Mouse (Mus musculus) adrenal gland, postnatal 4 days (tissue): Measurements from ENCODE around the gene Zfp384. TPM values are rescaled to one million over a fixed set of nuclear protein-coding genes. Genes with fewer than 3 reads are reported as not detected.

Experiments
- DNase-seq, 2 experiments: peaks; one replicate each; pipeline ENCODE4 v3.0.0; 2021 to 2022; ENCODE audit warnings: low spot score in 2 of 2, mixed read lengths in 2 of 2
- long read RNA-seq, 2 experiments: library from polyadenylated mRNA; stranded (forward); transcript quantifications; one replicate each; pipeline ENCODE4 v2.0.0; 2021
- total RNA-seq, 2 experiments: library from RNA; stranded (reverse); gene quantifications; 2 replicates each; pipeline ENCODE4 v1.2.3; 2021

Gene Zfp384
- total RNA-seq, result 10 to 100 TPM; 60.6 to 67.6 TPM
- long read RNA-seq, experiment 1, partial matches to known transcripts, result 12 of 42 reads
- long read RNA-seq, experiment 1, other reads (novel, unspliced or antisense), result 22 of 42 reads
- long read RNA-seq, experiment 2, partial matches to known transcripts, result 14 of 58 reads
- long read RNA-seq, experiment 2, other reads (novel, unspliced or antisense), result 32 of 58 reads

DNA sequence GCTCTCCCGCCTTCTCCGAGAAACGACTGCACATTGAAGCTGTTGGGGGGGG lies at the start of gene Zfp384:
Gene Zfp384 (plus strand): TSS at position 17 of the 52 bp plus-strand sequence.
- no peak for DNase-seq

- DNase-seq, result no peak
These were observed 49.0 kb upstream of the Zfp384 start for GRCm38 (mm10) chr6:124959960-124960359.

- DNase-seq, result peak in 1 of 2 experiments; percentile 16
These were observed 47.9 kb upstream of the Zfp384 start for GRCm38 (mm10) chr6:124961021-124961420.

DNA sequence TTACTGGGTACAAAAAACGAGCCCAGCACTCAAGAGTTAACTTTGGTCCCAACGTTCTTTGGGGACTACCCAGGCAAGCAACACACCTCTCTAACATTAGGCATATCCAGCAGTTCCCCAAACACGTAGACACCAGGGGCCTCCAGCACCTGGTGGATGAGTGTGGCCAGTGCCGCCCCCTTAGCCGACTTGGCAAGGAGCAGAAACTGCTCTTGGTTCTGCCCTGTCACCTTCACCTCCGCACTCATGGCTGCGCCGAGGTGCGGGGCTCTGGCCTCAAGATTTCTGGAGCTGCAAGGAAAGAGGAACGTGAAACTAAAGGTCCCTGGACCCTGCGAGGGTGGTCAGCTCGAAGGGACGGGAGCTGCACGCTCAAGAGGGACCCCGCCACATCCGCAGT lies 44.3 kb upstream of the Zfp384 start:
- no peak for DNase-seq

DNA sequence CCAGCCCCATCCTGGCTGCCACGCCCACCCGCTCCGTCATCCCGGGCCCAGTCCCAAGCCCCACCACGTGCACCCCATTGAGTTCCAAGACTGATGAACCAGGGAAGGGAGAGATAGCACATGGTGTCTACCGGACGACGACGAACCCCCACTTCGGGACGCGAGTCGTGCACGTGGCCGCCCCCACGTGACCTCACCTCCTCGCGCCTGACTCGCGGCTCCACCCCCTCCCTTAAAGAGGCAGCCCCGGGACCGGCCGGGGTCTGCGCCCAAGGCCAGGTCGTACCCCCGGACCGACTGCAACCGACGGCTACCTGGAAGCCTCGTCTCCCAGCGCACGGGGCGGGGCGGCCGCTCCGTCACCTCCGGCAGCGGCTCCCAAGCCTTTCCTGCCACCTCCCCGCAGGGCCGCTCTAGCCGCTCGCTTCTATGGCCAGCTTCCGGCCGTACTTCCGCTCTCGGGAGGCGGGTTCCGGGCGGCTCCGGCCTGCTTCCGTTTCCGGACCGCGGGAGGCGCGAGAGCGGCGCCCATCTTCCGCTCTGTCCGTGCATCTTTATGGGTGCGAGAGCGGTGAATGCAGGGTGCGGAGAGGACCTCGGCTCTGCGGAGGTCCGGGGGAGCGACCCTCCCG lies 43.7 kb upstream of the Zfp384 start, which contains the start of gene Cops7a:
Gene Cops7a (minus strand): TSS at position 451 of the 632 bp plus-strand sequence.
- DNase-seq, result peak; percentile 88 to 94

DNA sequence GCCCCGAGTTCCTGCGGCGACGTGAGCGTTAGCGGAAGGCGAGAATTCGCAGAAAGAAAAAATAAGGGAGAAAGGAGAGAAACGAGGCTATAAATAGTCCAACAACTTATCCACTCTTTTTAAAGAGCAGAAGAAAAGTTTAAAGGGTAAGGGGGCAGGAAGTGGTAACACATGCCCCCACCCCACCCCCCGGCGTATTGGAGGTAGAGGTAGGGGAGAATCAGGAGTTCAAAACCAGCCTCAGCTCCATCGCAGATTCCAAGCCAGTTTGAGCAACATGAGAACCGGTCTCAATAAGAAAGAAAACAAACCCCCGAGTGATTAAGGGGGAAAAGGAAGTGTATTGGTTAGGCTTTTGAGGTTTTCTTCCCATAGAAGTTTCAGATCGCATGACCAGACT lies 43.2 kb upstream of the Zfp384 start:
- no peak for DNase-seq

DNA sequence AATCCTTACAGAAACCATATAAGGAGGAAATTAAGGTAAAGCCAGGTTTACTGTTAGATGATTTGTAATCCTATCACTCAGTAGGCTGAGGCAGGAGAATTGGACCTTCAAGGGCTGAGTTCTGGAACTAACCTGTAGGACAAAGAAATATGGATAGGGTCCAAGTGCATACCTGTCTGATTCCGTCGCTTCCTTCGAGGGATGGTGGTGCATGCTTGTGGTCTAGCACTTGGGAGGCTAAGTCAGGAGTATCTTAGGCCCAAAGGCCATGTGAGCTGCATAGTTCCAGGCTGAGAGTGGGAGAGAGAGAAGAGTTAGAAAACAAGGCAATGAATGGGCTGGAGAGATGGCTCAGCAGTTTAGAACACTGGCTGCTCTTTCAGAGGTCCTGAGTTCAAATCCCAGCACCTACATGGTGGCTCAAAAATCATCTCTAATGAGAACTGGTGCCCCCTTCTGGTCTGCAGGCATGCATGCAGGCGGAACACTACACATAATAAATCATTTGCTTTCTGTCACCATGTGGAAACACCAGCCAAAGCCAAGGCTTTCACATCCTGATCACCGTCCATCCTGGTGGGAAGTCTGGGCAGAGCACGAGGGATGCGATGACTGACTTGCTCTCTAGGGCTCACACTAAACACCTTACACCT lies 42.4 kb upstream of the Zfp384 start:
- DNase-seq, result no peak

DNA sequence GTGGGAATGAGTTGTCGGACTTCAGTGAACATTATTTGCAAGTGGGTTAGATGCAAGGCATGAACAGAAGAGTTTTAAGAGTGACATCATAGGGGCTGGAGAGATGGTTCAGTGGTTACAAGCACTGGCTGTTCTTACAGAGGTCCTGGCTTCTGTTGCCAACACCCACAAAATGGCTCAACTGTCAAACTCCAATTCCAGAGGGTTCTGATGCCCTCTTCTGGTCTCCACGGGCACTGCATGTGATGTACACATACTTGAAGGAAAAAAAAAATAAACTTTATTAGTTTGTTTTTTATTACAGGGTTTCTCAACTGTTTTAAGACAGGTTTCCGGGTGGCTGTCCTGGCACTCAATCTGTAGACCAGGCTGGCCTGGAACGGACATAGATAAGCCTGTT lies 41.2 kb upstream of the Zfp384 start:
- no peak for DNase-seq

- no peak for DNase-seq
These were observed 16.7 kb upstream of the Zfp384 start for GRCm38 (mm10) chr6:124992241-124992640.

- no peak for DNase-seq
These were observed 15.6 kb upstream of the Zfp384 start for GRCm38 (mm10) chr6:124993365-124993764.

DNA sequence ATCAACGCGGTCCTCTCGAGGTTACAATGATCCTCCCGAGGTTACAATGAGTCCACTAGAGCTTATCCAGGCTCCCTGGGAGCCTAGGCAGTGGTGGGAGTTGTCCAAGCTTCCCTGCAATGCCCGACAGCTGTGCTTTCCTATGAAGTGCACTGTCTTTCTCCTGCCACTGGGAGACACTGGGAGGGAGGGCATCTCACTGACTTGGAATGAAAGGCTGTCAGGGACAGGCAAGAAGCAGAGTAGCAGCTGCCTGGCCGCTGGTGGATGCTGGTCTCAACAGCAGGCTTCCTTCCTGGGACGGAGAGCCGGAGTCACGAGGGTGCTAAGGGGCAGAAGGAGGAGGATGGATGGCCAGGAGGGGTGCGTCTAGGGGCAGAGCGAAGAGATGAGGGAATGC lies 15.1 kb upstream of the Zfp384 start:
- DNase-seq, result no peak

GRCm38 (mm10) chr6:124995246-124995645 lies 13.7 kb upstream of the Zfp384 start:
- peak in 1 of 2 experiments; percentile 48 for DNase-seq

DNA sequence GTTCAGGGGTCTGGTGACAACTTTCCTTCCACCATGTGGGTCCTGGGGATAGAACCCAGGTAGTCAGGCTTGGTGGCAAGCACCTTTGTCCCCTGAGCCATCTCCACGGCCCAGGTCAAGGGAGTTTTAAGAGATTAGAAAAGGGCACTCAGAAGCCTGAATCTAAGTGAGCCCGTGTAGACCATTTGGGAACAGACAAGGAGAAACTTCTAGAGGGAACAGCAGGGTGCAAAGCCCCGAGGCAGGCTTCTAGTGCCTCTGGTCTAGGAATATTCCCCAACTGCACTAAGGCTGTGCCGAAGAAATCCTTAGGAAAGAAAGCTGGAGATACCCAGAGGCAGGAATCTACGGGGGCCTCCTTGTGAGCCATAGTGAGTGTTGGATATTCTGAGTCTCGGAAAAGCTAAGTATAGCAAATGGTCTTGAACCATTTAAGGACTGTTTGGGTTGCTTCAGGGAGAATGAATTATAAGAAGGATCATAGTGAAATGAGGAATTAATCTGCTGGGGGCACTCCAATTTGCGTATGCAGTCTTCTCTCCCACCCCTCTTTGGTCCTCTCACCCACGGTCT lies 13.0 kb upstream of the Zfp384 start:
- DNase-seq, result no peak

- DNase-seq, result peak; percentile 67 to 74
These were observed 12.1 kb upstream of the Zfp384 start, which contains the start of gene Pianp for GRCm38 (mm10) chr6:124996551-124997501. Gene Pianp, plus strand, starts transcription at chr6:124996694.

- no peak for DNase-seq
These were observed 10.9 kb upstream of the Zfp384 start for GRCm38 (mm10) chr6:124998066-124998465.

DNA sequence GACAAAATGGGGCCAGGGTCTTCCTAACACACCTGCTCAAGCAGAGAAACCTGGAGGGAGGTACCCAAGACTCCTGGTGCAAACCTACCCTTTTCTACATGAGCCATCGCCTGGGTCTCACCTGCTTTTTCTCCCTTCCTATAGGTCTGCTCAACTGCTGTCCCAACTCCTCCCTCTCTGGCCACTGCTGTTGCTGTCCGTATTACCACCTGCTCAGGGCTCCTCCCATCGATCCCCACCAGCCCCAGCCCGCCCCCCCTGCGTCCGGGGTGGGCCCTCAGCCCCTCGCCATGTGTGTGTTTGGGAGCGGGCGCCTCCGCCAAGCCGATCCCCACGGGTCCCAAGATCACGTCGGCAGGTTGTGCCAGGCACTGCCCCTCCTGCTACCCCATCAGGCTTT lies 9.9 kb upstream of the Zfp384 start:
- DNase-seq, result no peak

GRCm38 (mm10) chr6:124999546-124999945 lies 9.4 kb upstream of the Zfp384 start:
- DNase-seq, result no peak

DNA sequence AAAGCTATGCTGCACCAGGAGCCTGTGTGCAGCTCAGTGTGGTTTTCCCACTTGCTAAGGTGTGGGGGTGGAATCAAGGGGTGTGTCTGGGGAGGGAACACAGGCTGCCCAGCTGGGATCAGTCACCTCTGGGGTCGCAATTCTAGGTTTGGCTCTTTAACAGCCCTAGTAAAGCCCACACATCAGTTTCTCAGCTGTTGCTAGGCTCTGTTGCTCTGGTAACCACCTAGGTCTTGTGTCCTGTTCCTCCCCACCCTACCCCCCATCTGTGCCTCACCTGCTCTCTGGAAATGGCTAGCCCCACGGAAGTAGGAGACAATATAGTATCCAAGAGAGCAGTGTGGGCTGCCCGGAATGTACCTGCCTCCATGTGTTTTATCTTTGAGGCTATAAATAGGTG lies 5.2 kb upstream of the Zfp384 start:
- DNase-seq, result no peak

GRCm38 (mm10) chr6:125005086-125005485 lies 3.9 kb upstream of the Zfp384 start:
- no peak for DNase-seq

- DNase-seq, result no peak
These were observed 885 bp upstream of the Zfp384 start for GRCm38 (mm10) chr6:125008060-125008459.

- peak; percentile 82 to 92 for DNase-seq
These were observed 288 bp upstream of the Zfp384 start for GRCm38 (mm10) chr6:125008586-125009128.
